Mouse (Mus musculus) gastrocnemius, postnatal 36 days (tissue): ENCODE results near the gene Apbb2. TPM values are rescaled to one million over a fixed set of nuclear protein-coding genes. Genes with fewer than 3 reads are reported as not detected.

Source experiments
- DNase-seq, 2 experiments: peaks; one replicate each; pipeline ENCODE4 v3.0.0; 2022
- intact Hi-C: fragments of 180-260 bp; cut with DNase I; formaldehyde crosslinking; loops from one replicate; pipeline ENCODE4 v1.15.1; 2025
- total RNA-seq, 2 experiments: library from RNA; stranded (reverse); gene quantifications; 2 replicates each; pipeline ENCODE4 v1.2.3; 2021

Apbb2 gene
- total RNA-seq, 2 experiments from 2014 or later, result 32.0 to 39.1 TPM

GRCm38 (mm10) chr5:66323603-66324002 lies 295.0 kb downstream of the Apbb2 start:
- DNase-seq, result peak in 1 of 2 experiments; percentile 21
- intact Hi-C loops, result no loop called here

- no peak for DNase-seq
- intact Hi-C loops, result no loop called here
Measured at GRCm38 (mm10) chr5:66323131-66323530, 295.5 kb downstream of the Apbb2 start.

GRCm38 (mm10) chr5:66319827-66320404 lies 298.7 kb downstream of the Apbb2 start:
- DNase-seq, result no peak
- intact Hi-C loops, result no loop called here

DNA sequence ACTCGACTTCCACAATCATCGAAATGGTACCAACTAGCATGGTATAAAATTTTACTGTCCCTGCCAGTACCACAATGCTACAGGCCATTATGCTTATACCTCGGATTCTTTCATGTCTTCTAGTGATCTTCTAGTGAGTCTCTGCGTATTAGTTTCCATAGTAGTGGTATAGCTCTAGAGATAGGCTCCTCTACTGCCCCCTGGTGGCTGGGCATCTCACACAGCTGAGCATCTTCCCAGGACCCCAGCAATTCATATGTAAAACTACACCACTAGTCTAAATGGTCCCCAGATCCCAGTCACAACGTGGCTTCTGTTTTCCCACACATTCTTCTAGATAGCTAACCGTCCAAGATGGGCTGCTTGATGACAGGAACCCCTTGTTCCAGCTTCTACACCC lies 299.2 kb downstream of the Apbb2 start:
- DNase-seq, result no peak
- intact Hi-C loops, result no loop called here

DNA sequence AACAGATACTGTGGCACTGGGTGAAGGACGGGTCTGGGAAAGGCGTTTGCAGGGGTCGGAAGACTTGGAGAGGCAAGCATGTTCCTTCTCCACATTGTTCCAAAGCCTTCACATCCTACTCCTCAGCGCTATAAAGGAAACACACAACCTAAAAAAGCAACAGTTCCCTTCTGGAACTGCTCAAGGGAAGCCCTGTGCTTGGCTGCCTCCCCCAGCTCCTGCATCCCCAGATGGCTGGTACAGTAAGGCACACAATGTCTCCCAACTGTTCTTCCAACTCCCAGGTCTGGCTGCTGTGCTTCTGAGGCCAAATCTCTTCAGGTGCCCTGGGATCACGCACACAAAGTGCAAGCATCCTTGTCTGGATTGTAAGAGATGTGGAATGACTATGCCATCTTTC lies 302.8 kb downstream of the Apbb2 start:
- intact Hi-C loops, result no loop called here
- DNase-seq, result no peak

- intact Hi-C loops, result no loop called here
- no peak for DNase-seq
Measured at GRCm38 (mm10) chr5:66310806-66311205, 307.8 kb downstream of the Apbb2 start.

- intact Hi-C loops, result no loop called here
Measured at GRCm38 (mm10) chr5:66310328-66310727, 308.3 kb downstream of the Apbb2 start.

DNA sequence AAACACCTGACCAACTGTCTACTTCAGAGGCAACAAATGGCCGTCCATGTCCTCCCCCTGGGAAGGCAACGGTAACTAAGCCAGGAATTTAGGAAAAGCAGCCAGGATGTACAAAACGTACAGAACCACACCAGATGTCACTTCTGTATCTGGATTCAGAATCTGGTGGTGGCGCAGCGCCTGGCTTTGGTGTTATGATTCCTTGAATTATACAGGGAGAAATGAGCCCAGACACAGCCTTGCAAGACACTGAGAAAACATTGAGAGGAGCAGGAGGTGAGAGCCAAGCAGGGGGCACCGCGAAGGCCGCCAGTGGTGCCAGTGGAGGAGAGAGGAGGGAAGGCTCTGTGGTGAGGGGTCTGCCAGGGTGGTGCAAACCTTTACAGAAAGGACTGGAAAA lies 313.1 kb downstream of the Apbb2 start:
- intact Hi-C loops, result no loop called here
- DNase-seq, result no peak

More at GRCm38 (mm10) chr5:66310328-66310727, 308.3 kb downstream of the Apbb2 start:
- DNase-seq, result no peak

DNA sequence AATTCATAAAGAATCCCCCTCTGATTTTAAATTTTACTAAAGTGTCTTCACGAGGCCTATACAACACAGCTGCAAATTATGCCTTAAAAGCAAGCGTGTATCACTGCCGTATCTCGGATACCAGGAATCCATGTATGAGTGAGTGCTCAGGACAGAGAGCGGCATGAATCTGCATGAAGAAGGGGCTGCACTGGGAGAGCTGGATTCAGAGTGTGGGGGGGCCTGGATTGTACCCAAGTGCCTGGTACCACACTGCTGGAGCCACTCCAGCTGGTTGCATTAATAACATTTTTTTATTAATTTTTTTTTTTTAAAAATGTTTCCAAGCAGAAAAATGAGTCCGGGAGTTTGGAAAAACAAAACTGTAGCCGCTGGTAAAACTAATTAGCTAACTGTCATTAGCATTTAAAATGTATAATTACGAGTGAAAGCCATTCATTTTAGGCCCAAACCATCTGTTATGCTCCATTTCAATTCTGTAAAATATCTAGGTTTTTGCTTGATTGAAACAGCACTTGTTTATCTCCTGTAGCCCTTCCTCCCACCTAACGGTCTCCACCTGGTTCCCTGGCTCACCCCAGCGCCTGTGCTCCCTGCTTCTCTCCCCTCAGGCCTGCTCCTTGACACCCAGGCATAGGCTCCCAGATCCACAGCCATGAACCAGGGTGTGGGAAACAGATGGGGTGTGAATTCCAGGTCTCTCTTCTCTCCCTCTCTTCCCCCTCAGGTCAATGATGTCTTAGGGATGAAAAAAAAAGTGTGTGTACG lies 314.1 kb downstream of the Apbb2 start:
- DNase-seq, result no peak
- intact Hi-C loops, result no loop called here

GRCm38 (mm10) chr5:66302873-66303272 lies 315.7 kb downstream of the Apbb2 start:
- DNase-seq, result no peak
- intact Hi-C loops, result no loop called here

DNA sequence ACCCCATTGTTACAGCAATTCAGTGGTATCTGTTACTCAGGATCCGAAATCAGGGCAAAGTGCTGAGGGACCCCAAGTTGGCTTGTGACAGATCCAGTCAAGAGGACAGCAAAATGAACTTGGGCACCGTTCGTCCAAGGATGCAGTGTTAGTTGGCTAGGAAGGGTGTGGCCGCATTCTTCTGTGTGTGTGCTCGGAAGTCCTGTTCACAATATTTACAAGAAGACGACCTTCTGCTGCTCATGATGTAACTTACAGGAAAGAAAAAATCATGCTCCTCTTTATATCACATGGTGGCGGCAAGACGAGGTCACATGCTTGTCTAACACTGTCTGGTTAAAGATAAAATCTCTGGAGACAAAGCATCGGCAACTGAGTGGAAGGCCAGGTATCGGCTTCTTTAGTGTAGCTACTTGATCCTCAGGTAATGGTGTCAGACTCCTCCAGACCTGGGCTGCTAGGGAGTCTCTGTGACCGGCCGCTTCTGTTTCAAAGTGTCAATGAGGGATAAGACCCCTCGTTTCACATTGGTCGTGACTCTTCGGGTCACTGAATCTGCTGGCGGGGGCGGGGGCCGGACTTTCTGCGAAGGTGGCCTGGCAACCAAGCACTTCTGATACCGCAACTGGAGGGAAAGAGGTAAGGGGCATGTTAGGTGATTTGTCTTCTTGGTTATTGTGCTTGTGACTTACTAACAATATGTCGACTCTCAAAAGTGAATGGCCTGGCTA lies 316.3 kb downstream of the Apbb2 start:
- intact Hi-C loops, result no loop called here
- no peak for DNase-seq

DNA sequence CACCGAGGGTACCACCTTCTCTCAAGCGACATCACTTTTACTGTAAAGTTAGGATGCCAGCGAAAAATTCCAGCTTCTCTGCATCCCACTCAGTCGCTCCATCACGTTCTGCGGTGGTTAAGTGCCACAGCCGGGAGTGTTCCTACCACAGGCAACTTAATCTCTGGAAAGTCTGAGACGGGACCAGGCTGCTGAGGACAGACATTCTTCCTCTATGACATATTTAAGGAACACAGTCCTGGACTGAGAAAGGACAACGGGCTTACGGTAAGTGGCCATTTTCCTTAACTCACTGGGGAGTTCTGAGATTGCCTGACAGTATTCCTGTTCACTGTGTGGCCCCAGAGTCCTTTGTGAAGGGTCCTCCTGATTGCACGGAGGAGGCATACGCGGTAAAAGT lies 318.0 kb downstream of the Apbb2 start:
- intact Hi-C loops, result no loop called here

DNA sequence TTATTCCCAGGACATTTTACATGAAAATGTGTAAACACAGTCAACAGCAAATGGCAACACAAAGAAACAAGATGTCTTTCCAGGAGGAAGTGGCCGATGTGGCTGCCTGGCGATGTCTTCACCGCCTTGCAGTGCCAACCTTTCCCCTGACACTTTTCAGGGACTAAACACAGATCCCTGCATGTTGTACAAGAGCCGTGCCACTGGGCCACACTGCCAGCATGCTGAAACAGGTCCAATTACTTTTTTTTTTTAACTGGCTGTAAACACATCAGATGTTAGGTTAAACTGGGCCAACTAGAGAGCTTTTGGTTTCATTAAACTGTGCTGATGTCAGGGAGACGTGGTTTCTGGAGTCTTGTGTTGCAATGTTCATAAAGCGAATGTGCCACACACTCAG lies 319.7 kb downstream of the Apbb2 start:
- intact Hi-C loops, result no loop called here

More for the DNA sequence above, 318.0 kb downstream of the Apbb2 start:
- DNase-seq, result no peak

DNA sequence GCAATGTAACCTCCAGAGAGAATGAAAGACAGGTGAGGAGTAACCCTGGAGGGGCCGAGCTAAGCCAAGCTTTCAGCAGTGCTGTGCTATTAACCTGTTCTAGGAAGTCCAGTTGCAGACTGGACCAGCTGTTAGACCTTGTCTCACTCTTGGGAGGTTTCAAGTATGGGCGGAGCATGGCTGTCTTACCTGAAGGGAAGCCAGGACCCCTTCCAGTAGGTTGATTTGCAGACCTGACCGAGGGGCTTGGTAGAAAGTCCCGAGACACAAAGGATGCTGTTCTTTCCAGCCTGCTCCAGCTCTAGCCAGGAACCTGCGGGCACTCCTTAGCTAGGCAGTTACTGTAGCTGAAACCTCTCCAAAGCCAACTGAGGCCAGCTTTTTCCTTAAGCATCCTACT lies 322.5 kb downstream of the Apbb2 start:
- intact Hi-C loops, result no loop called here
- DNase-seq, result no peak

More for the DNA sequence above, 319.7 kb downstream of the Apbb2 start:
- no peak for DNase-seq

DNA sequence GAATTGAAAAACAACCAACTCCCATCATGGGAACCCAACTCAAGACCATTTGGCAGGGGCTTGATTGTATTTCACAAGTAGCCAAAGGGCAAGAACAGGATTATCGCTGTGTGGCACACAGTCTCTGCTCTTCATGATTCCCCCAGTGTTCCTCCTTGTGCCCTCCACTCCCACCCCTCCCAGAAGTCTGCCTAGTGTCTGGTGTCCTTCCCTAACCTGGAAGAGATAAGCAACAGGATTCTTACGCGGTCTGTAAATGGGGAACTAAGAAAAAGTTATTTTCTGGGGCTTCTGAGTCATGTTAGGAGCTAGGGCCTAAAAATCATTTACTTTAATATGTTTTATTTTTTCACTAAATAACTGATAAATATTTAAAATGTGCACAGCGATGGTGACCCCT lies 323.6 kb downstream of the Apbb2 start:
- no peak for DNase-seq
- intact Hi-C loops, result no loop called here

GRCm38 (mm10) chr5:66294106-66294625 lies 324.4 kb downstream of the Apbb2 start:
- intact Hi-C loops, result no loop called here
- no peak for DNase-seq

GRCm38 (mm10) chr5:66280742-66281141 lies 337.8 kb downstream of the Apbb2 start:
- intact Hi-C loops, result no loop called here
- no peak for DNase-seq

DNA sequence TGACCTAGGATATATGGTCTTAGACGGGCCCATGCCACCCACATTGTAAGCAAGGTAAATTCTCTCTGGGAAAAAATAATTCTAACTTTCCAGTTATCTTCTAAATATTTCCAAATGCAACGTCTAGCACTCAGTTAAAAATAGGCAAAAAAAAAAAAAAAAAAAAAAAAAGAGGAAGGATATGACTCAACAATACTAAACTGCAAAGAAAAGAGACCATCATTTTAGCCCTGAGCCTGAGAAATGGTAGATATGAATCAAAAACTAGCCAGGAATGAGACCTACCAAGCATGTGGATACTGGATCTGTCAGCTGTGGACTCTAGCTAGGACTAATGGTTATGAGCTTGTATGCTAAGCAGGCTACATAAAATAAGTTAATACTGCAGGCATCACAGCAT lies 338.9 kb downstream of the Apbb2 start:
- DNase-seq, result no peak
- intact Hi-C loops, result loop anchor here (10.0 kb wide), 1 partner anchor 335 kb away; the partner anchor contains the start of gene Apbb2

DNA sequence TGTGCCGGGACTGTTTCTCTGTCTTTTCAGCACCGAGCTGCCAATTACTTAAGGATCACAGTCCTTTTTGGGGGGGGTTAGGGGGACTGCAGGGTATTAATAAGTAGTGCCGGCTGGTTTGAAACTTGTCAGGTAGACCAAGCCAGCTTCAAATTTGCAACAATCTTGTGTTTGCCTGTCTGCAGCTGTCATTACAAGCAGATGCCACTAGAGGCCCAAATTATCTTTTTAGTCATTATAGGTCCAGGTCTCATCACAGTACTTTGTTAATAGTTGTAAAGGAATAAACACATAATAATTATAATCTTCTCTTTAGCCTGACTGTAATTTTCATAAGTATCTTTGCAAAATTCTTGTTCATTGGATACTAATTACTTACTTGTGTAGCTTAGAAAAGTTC lies 344.2 kb downstream of the Apbb2 start:
- no peak for DNase-seq
- intact Hi-C loops, result loop anchor here (10.0 kb wide), 1 partner anchor 340 kb away; the partner anchor contains the start of gene Apbb2

DNA sequence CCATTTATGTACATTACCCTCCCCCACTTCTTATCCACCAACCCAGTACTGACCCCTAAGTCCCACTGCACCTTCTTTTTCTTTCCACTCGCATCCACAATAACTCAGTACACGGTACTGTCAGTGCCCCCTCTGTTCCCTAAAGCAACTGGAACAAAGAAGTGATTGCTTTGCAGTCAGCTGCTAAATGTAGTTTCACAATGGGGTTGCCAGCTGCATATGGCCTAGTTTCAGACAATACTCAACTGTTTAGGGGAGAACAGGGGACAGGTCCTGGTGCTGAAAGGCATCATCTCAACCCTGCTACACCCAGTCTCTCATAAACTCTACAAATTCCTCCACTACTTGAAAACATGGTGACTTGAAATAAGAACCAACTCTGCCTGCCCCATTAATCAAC lies 347.4 kb downstream of the Apbb2 start:
- intact Hi-C loops, result loop anchor here (10.0 kb wide), 1 partner anchor 344 kb away; the partner anchor contains the start of gene Apbb2
- DNase-seq, result no peak

- intact Hi-C loops, result loop anchor here (10.0 kb wide), 1 partner anchor 345 kb away; the partner anchor contains the start of gene Apbb2
- peak in 1 of 2 experiments; percentile 17 for DNase-seq
Measured at GRCm38 (mm10) chr5:66269616-66270015, 349.0 kb downstream of the Apbb2 start.
